Mouse (Mus musculus): ENCODE measurements around the gene Cd93.

The Cd93 gene

GRCm38 (mm10) chr2:148443249-148443958 is at the start of gene Cd93:
Gene Cd93 (minus strand): TSS chr2:148443563.
- no peak for DNase-seq (ENCODE audit: low read depth, low spot score)

DNA sequence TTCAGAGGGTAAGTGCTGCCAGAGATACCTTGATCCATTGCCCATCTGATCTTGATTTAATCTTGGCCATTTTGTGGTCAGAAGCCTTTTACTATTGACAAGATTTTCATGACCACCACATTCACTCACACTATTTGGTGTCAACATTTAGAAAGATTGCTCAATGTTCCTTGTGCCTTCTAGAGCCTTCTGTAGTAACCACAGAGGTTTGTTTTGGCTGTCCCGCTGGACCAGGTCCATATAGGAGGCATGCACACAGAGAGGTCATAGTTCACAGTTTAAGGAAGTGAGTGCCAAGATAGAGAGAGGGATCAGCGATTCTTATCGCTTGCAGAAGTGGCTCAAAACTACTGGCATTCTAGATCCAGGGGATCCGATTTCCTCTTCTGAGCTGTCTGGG is 48.7 kb upstream of the Cd93 start:
- no peak for DNase-seq (ENCODE audit: low read depth, low spot score)

DNA sequence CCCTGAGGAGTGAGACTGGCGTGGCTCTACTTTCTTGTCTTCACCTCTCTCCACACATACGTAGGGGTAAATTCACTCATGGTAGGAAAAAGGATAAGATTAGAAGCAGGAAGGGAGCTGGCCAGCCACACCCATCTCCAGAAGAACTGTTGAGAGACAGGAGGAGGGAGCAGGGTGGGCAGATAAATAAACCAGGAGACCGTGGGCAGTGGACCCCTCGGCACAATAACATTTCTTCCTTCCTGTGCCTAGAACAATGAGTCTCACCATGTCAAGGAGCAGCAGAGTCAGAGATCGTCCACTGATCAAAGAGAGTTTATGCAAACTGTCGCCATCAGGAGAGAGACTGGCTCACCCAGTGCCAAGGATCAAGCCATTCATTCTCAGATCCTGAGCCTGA is 46.8 kb upstream of the Cd93 start:
- DNase-seq (ENCODE audit: low read depth, low spot score): no peak

- no peak for DNase-seq (ENCODE audit: low read depth, low spot score)
Observed at GRCm38 (mm10) chr2:148488885-148489284, 45.5 kb upstream of the Cd93 start.

DNA sequence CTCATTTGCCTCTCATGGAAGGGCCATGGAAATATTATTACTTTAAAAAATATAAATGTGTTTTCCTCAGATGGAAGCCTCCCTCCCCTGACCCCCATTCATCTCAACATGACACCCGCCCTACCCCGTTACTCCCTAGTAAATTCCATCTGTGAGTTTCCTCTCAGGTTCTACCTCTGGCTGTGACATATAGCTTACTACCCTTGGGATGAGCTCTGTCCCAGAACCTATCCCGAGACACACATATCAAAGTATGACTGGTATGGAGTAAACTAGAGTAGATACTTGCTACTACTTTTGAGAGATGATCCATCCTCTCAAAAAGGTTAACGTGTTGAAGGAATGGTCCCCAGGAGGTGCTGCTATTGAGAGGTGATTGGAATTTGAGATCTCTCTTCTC is 42.2 kb upstream of the Cd93 start:
- DNase-seq (ENCODE audit: low read depth, low spot score): no peak

GRCm38 (mm10) chr2:148480376-148480775 is 37.0 kb upstream of the Cd93 start:
- DNase-seq (ENCODE audit: low read depth, low spot score): no peak

- no peak for DNase-seq (ENCODE audit: low read depth, low spot score)
Observed at GRCm38 (mm10) chr2:148478141-148478701, 34.9 kb upstream of the Cd93 start.

DNA sequence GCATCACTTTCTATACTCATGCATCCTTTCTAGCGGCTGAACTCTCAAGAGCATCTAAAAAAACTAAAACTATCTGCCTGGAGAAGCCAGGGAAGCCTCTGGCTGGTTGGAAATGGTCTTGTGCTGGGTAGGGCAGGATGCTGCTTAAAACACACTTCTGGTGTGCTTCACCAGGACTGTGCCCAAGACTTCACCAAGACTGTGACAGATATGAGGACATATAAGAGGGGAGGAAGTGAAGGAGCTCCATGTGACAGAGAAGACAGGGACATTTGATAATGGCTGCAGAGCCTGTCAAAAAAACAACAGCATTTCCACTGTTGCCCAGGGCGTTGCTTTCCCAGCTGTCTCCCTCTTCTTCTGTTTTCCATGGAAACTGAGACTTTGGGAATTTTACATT is 34.0 kb upstream of the Cd93 start:
- DNase-seq (ENCODE audit: low read depth, low spot score): no peak

DNA sequence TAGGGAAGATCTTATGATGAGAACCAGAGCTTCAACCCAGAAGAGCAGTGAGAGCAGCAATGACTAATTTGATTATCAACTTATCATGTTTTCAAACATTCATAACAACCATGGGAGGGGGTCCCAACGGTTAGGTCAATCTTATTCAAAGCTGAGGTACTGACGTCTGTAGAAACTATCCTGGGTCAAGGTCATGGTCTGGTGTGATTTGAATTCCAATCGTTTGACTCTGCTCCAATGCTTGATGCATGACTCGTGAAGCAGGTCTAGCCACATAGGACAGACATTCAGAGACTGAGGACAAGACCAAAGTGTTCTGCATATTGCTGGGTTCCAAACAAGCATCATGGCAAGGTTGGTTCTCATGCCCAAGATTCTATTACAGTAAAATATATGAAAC is 33.2 kb upstream of the Cd93 start:
- DNase-seq (ENCODE audit: low read depth, low spot score): no peak

DNA sequence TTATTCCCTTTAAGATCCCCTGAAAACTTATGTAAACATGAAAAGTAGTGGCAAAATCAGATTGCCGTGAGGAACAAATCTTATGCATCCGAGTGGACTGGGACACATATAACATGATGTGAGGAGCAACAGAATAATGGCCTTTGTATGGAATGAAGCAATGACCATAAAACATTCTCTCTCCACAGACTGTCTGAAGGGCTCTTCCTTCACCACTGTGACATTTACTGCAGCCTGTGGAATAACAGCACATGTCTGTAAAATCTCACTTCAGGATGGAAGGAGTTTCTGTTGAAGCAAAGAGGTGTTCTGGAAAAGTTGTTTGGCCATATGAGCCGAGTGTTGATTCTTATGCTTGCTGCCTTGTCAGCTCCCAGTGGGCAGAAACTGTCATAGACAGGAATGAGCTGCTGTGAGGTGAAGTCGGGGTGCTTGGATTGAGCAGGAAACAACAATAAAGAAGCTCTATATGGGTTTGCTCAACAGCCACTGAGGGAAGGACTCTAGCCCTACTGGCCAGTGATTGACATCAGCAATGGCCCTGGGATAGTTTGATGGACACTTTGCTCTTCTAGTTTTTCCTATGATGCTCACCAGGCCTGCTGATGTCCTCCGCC is 32.6 kb upstream of the Cd93 start:
- no peak for DNase-seq (ENCODE audit: low read depth, low spot score)

- no peak for DNase-seq (ENCODE audit: low read depth, low spot score)
Observed at GRCm38 (mm10) chr2:148469341-148470238, 26.2 kb upstream of the Cd93 start.

DNA sequence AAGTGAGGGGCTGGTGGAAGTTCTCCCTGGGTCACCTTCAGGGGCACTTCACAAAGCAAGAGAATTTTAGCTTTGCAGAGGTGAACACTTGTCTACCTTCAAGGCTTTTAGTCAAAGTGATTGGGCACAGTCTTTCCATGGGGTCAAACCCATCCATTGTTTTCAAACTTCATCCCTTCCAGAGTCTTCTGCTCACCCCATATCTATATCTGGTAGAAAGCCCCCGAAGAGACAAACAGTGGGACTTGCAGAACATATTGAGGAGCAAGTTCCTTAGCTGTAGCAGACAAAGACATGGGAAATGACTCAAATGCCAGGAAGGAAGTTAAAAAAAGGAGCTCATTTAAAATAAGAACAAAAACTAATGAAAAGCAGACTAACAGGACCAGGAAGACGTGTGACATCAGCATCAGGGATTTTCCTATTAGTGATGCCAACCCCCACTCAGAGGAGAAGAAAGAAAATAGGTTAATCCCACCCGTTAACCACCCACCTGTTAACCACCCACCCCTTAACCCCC is 24.6 kb upstream of the Cd93 start:
- no peak for DNase-seq (ENCODE audit: low read depth, low spot score)

DNA sequence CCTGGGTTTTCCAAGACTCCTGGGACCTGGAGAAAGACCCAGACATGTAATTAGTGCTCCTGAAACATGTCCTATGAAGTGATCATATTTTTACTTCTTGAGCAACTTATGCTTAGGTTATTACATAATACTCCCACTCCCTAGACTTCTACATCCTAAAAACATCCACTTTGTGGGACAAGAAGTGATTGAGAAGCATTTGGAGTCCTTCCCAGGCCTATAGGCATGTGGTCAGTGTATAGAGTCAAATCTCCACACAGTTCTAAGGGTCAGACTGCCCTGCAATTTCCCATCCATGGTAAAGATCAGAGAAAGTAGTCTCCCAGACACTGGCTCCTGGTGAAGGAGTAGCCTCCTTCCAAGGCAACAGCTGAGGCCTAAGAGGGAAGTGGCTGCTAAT is 12.0 kb upstream of the Cd93 start:
- DNase-seq (ENCODE audit: low read depth, low spot score): no peak

DNA sequence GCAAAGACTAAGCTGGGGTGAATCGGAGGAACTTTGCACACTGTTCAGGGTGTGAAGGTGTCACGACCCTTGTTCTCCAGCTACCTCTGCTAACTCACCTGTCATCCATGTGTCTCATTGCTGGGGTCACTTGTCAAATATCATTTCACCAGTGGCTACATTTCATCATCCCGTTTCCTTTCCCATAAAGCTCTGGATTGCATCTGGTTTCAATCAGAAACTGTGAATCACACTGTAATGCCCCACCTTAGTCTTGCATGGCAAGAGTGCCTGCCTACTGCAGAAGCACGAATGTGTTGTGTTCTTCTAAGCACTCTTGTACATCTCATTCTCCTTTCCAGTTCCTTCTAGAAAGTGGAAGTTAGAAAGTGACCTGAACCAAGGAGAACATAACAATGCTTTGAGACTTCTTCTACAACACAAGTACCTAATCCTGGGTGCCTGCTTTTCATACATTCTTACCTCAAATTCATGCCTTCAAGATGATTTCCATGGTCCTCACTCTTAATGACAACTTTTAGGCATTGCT is 10.7 kb upstream of the Cd93 start:
- no peak for DNase-seq (ENCODE audit: low read depth, low spot score)

DNA sequence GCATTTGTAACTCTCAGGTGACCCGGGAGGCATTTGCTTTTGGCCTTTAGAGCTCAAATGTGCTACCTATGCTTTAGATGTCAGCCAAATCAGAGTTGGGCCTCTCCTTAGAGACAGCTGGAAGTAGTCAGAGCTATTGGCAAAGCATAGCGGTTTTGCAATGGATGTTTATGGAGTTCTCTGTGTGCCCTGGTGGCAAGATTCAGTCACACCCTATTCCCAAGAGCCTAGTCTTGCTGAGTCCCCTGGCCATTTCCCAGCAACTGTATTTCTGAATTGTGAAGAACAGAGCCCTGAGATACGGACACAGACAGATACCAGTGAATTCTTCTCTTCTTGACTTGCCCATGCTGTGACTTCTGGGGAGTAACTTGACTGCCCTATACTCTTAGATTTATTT is 9.7 kb upstream of the Cd93 start:
- no peak for DNase-seq (ENCODE audit: low read depth, low spot score)

DNA sequence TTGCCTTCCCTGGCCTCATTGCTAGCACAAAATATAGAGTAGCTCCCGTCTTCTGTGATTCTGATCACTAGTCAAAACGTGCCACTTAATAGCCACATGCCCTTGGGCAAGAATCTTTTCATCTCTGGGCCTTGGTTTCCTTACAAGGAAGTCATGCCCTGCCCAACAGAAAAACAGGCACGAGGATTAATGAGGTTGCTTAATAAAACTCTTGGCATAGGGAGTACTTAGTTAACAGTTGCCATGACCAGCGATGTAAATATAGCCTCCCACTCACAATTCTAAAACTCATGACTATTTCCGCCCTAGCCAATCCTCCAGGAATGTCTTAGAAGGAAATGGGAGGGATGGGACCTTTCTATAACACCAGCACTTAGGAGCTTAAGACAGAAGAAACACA is 8.1 kb upstream of the Cd93 start:
- DNase-seq (ENCODE audit: low read depth, low spot score): no peak

- no peak for DNase-seq (ENCODE audit: low read depth, low spot score)
Observed at GRCm38 (mm10) chr2:148450616-148451015, 7.3 kb upstream of the Cd93 start.

GRCm38 (mm10) chr2:148449659-148450058 is 6.3 kb upstream of the Cd93 start:
- DNase-seq (ENCODE audit: low read depth, low spot score): no peak

DNA sequence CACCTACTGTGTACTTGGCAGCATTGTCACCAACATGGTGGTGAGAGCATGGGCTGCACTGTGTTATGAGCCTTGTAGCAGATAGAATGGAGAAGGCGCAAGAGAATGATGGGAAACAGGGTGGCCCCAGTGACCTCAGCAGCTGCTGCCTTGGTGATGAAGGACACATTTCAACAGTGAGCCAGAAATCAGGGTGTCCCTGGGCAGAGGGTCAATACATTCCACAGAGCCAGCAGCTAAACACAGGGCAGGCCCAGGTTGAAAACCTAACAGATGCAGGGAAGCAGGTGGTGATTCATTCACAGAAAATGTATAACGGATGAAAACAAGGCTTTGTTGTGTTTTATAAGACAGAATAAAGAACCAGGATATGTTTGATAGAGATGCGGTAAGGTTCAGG is 3.1 kb upstream of the Cd93 start:
- no peak for DNase-seq (ENCODE audit: low read depth, low spot score)

- no peak for DNase-seq (ENCODE audit: low read depth, low spot score)
Observed at GRCm38 (mm10) chr2:148445616-148446015, 2.3 kb upstream of the Cd93 start.

DNA sequence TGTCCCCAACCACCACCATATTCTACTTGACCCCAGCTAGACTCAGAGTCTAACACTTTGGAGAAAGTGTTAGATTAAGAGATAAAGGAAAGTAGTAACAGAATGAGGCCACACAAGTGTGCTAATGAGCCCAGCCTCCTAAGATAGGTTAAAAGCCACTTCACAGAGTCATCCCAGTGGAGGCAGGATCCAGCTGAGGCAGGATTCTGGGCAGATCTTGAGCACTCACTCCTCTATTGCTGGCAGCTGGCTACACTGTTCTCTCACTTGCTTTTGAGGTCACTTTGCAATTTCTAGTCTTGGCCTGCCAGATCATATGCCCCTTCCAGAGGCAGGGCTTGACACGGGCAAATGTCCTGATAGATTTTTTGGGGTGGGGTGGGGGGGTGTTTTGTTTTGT is 1.1 kb upstream of the Cd93 start:
- DNase-seq (ENCODE audit: low read depth, low spot score): no peak

GRCm38 (mm10) chr2:148442710-148443109 is 653 bp downstream of the Cd93 start:
- DNase-seq (ENCODE audit: low read depth, low spot score): no peak
